Comparison of ENCODE assay signal across 8 mouse cellular contexts in genomic region chr4:133011028-133011820, GRCm38 (mm10). TPM values are rescaled to one million over a fixed set of nuclear protein-coding genes. Genes with fewer than 3 reads are reported as not detected.
DNase-seq lines count a peak whose midpoint lies in the region; ATAC-seq and TF ChIP-seq lines count a peak whose summit lies in the region.

Gene Ahdc1 (plus strand): TSS chr4:133011260.

- under 1% methylated on average over 66 of the region's 66 CpGs for WGBS in hindbrain, embryonic 10.5 days
- WGBS in lung, embryonic 16.5 days, result under 1% methylated on average over 62 of the region's 66 CpGs
- 1% methylated on average over 62 of the region's 66 CpGs for WGBS in thymus, adult 2 months

- peak within 1 kb of the TSS; percentile 91 for H3K4me2 ChIP-seq in lung, embryonic 16.5 days (ENCODE audit: low read depth, low read length)

- peaks cover 85% of the 10 kb centered on the region for H3K4me1 ChIP-seq in hindbrain, embryonic 10.5 days (replicated peaks)
- peaks cover 41% of the 10 kb centered on the region for H3K4me1 ChIP-seq in lung, embryonic 16.5 days (replicated peaks; ENCODE audit: control insufficient read depth, insufficient read depth, low read length)
- peaks cover 44% of the 10 kb centered on the region for H3K4me1 ChIP-seq in thymus, adult 2 months (replicated peaks; ENCODE audit: control insufficient read depth, insufficient read depth, low read length)

- peak; percentile 87 for ATAC-seq in lung, embryonic 16.5 days (ENCODE audit: low read depth)

- peak; percentile 97 for DNase-seq in Muller cell, postnatal 12 days (ENCODE audit: inconsistent ontology term)
- peak; percentile 93 for DNase-seq in cerebellum, adult 9-10 months
- DNase-seq in frontal cortex, adult 2 months (ENCODE audit: extremely low spot score in 1 of 2, low spot score in 1 of 2), result peak; percentile 84 to 95
- peak; percentile 94 for DNase-seq in hindbrain, embryonic 10.5 days (ENCODE audit: low spot score)
- peak; percentile 94 for DNase-seq in layer of hippocampus, adult 9-11 months
- peak; percentile 88 for DNase-seq in ovary, adult 18-20 months (ENCODE audit: low spot score)
- DNase-seq in thymus, adult 2 months, result peak; percentile 94

- peaks cover 19% of the 10 kb centered on the region for H3K27me3 ChIP-seq in hindbrain, embryonic 10.5 days (ENCODE audit: insufficient read depth, poor library complexity, severe bottlenecking)
- H3K27me3 ChIP-seq in lung, embryonic 16.5 days (ENCODE audit: control insufficient read depth, insufficient read depth, low read depth, low read length), result peaks cover 18% of the 10 kb centered on the region; the same call in 1 of the 2 replicates
- H3K27me3 ChIP-seq in thymus, adult 2 months (ENCODE audit: control insufficient read depth, insufficient read depth, low read length), result peaks cover 2% of the 10 kb centered on the region; the same call in 1 of the 2 replicates

- H3K4me3 ChIP-seq in hindbrain, embryonic 10.5 days, result peak within 1 kb of the TSS; percentile 97
- H3K4me3 ChIP-seq in lung, embryonic 16.5 days (ENCODE audit: low read length), result peak within 1 kb of the TSS; percentile 94
- H3K4me3 ChIP-seq in thymus, adult 2 months (ENCODE audit: control insufficient read depth, insufficient read depth, low read length), result peak within 1 kb of the TSS; percentile 64

- H3K9me3 ChIP-seq in hindbrain, embryonic 10.5 days, result no peaks in the 10 kb centered on the region
- H3K9me3 ChIP-seq in lung, embryonic 16.5 days (ENCODE audit: control insufficient read depth, low read length), result no peaks in the 10 kb centered on the region

- peak; percentile 66; the same call in 1 of the 2 replicates for TF ChIP-seq CTCF in thymus, adult 2 months (IDR thresholded peaks at IDR 0.05; ENCODE audit: borderline replicate concordance, control insufficient read depth, extremely low read depth, insufficient read depth, low read length, poor library complexity)

- peak within 1 kb of the TSS; percentile 99 for H3K9ac ChIP-seq in lung, embryonic 16.5 days (ENCODE audit: low read length)

- peak within 1 kb of the TSS; percentile 99 for H3K27ac ChIP-seq in hindbrain, embryonic 10.5 days
- H3K27ac ChIP-seq in lung, embryonic 16.5 days (ENCODE audit: low read length), result peak within 1 kb of the TSS; percentile 97
- H3K27ac ChIP-seq in thymus, adult 2 months (ENCODE audit: control insufficient read depth, insufficient read depth, low read length), result peak within 1 kb of the TSS; percentile 74

- peak; percentile 95 for TF ChIP-seq POLR2A in thymus, adult 2 months (IDR thresholded peaks at IDR 0.05; ENCODE audit: control insufficient read depth, extremely low read depth, insufficient read depth, low read length, poor library complexity)

- H3K36me3 ChIP-seq in hindbrain, embryonic 10.5 days, result no peaks in the 10 kb centered on the region
- H3K36me3 ChIP-seq in lung, embryonic 16.5 days (ENCODE audit: control insufficient read depth, insufficient read depth, low read length), result no peaks in the 10 kb centered on the region
- H3K36me3 ChIP-seq in thymus, adult 2 months (ENCODE audit: control insufficient read depth, insufficient read depth, low read length), result no peaks in the 10 kb centered on the region

RNA-seq across cellular contexts. Expression of gene Ahdc1, which starts in this region (rescaled TPM):
- 28.5 and 28.6 TPM in 2 replicates for polyA plus RNA-seq in frontal cortex, adult 2 months (2012; rRNA removed)
- 9.0 and 9.7 TPM in 2 replicates for polyA plus RNA-seq in hindbrain, embryonic 10.5 days (2016; fragmentation: Nextera tagmentation; extraction: Ambion mirVana)
- 8.0 and 8.2 TPM in 2 replicates for polyA plus RNA-seq in lung, embryonic 16.5 days (2015; fragmentation: Nextera tagmentation; extraction: Ambion mirVana)
- 59.8 and 78.9 TPM in 2 replicates for polyA plus RNA-seq in thymus, adult 2 months (2012; rRNA removed)

Comparison
In these comparisons a context has a peak if more than half of its experiments do, and no peak if none do; other contexts are left out.
1. Peak in every context shown above with its lines: DNase-seq, ATAC-seq, H3K4me3 ChIP-seq and H3K27ac ChIP-seq.